Mouse (Mus musculus) left cerebral cortex, adult 18-20 months (tissue): Measurements from ENCODE around the gene Gm47955. TPM values are rescaled to one million over a fixed set of nuclear protein-coding genes. Genes with fewer than 3 reads are reported as not detected.
"Not testable (repeated sequence)": the region's sequence is repeated elsewhere in the genome, so short reads cannot be mapped to it uniquely, and the experiment has no call there.

ENCODE experiments used
- DNase-seq, 2 experiments: peaks; one replicate each; pipeline ENCODE4 v3.0.0; 2021 to 2022; ENCODE audit warnings: low spot score in 2 of 2, mixed read lengths in 1 of 2
- long read RNA-seq, 2 experiments: library from polyadenylated mRNA; stranded (forward); transcript quantifications; one replicate each; pipeline ENCODE4 v2.0.0; 2021
- total RNA-seq, 2 experiments: library from RNA; stranded (reverse); gene quantifications; 2 replicates each; pipeline ENCODE4 v1.2.3; 2021

The Gm47955 gene
- not detected for total RNA-seq
- long read RNA-seq, experiment 1 = 0 reads
- long read RNA-seq, experiment 2 = 0 reads

DNA sequence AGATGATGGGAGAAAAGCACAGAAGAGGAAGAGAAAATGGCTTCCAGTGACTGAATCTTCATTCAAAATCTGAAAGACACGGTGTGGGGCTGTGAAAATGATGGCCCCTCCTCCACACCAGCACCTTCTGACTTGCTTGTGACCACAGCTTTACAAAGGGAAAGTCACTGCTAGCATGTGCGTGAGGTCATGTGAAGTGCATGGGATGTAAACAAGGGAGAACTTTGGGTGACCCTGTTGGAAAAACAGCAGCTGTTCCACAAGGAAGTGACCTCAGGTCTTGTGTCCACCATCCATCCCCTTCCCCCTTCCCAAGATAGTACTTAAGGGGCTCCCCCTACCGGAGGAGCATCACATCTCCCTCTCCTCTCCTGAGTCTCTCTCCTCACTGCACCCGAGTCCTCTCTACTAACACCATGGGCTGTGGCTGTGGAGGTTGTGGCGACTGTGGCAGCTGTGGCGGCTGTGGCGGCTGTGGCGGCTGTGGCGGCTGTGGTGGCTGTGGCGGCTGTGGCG lies at the start of gene Gm47955:
Gene Gm47955, plus strand, starts transcription at position 417 of the 516 bp plus-strand sequence.
- DNase-seq = no peak

DNA sequence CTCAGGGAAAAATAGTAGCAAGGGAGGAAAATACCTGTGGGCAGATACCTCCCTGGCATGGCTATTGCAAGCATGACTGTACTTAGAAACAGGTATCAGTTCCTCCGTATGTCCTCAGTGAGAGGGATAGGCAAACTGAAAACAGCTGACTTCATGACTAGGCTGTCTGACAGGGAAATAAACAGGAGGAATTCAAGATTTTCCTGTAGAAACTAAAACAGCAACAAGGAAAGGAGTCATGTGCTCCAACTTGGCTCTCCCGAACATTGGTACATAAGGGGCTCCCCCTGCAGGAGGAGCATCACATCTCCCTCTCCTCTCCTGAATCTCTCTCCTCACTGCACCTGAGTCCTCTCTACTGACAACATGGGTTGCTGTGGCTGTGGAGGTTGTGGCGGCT lies 47.1 kb upstream of the Gm47955 start, which contains the start of gene A030005L19Rik:
Gene A030005L19Rik, plus strand, starts transcription at position 301 of the 400 bp plus-strand sequence.
- no peak for DNase-seq

DNA sequence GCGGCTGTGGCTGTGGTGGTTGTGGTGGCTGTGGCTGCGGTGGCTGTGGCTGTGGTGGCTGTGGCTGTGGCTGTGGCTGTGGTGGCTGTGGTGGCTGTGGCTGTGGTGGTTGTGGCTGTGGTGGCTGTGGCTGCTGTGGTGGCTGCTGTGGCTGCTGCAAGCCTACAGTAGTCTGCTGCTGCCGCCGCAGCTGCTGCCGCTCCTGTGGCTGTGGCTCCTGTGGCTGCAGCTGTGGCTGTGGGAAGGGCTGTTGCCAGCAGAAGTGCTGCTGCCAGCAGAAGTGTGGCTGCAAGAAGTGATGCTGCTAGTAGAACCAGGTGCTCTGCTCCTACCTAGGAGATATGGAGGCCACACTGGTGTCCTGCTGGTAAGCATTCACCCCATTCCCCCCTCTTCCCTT lies 46.7 kb upstream of the Gm47955 start:
- not testable (repeated sequence) for DNase-seq

DNA sequence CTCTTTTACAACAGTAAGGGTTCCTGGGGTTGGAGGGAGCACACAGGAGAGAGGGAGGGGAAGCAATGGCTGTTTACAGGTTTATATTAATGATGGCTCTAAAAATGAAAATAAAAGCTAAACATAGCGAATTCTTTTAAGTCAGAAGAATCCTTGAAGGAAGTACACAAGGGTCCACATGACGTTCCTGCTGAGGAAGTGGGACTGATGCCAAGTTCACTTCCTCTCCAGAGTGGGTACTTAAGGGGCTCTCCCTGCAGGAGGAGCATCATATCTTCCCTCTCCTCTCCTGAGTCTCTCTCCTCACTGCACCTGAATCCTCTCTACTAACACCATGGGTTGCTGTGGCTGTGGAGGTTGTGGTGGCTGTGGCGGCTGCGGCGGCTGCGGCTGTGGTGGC lies 35.4 kb upstream of the Gm47955 start, which contains the start of gene A030014E15Rik:
Gene A030014E15Rik, plus strand, starts transcription at position 268 of the 400 bp plus-strand sequence.
- no peak for DNase-seq

DNA sequence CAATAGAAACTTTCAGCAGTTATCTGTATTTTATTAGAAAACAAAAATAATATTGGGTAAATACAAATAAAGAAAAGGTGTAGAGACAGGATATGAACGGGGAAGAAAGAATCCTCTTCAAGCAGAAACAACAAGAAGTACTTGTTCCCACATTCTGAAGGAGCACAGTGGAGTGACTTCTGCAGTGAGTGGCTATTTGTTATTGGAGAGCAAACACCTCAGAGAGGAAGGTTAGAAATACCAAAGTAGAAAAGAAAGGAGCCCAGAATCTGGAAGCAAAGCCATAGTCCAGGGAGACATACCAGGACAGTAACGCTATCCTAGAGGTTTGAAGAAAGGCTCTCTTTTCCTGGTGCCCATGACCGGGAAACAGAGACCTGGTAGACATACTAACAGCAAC lies 29.5 kb upstream of the Gm47955 start:
- not testable (repeated sequence) for DNase-seq

DNA sequence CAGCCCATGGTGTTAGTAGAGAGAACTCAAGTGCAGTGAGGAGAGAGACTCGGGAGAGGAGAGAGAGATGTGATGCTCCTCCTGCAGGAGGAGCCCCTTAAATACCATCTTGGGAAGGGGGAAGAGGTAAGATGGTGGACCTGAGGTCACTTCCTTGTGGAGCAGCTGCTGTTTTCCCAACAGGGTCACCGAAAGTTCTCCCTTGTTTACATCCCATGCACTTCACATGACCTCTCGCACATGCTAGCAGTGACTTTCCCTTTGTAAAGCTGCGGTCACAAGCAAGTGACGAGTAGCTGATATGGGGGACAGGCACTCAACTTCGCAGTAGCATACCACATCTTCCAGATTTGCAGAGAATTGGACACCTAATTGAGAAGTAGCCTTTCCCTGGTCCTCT lies 28.8 kb upstream of the Gm47955 start, which contains the start of gene Gm6217:
Gene Gm6217, minus strand, starts transcription at position 74 of the 400 bp plus-strand sequence.
- DNase-seq = not testable (repeated sequence)

DNA sequence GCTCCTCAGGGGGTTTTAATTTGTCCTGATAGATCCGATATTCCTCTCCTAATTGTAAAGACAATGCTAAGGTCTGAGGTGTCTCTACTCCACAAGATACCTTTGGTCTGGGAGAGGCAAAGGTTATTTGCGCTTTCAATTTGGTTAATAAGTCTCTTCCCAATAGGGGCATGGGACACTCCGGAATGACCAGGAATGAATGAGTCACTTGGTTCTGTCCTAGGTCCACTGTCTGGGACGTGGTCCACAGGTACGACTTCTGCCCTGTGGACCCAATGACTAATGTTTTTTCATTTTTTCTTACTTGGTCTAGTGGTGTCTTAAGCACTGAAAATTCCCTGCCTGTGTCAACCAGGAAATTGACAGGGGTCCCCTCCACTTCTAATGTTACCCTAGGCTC lies 21.4 kb upstream of the Gm47955 start:
- DNase-seq = no peak

DNA sequence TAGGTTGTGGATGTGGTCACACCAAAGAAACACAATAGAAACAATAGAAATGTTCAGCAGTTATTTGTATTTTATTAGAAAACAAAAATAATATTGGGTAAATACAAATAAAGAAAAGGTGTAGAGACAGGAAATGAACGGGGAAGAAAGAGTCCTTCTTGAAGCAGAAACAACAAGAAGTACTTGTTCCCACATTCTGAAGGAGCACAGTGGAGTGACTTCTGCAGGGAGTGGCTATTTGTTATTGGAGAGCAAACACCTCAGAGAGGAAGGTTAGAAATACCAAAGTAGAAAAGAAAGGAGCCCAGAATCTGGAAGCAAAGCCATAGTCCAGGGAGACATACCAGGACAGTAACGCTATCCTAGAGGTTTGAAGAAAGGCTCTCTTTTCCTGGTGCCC lies 17.6 kb upstream of the Gm47955 start:
- DNase-seq = not testable (repeated sequence)

DNA sequence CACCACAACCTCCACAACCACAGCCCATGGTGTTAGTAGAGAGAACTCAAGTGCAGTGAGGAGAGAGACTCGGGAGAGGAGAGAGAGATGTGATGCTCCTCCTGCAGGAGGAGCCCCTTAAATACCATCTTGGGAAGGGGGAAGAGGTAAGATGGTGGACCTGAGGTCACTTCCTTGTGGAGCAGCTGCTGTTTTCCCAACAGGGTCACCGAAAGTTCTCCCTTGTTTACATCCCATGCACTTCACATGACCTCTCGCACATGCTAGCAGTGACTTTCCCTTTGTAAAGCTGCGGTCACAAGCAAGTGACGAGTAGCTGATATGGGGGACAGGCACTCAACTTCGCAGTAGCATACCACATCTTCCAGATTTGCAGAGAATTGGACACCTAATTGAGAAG lies 16.8 kb upstream of the Gm47955 start, which contains the start of gene A030003K21Rik:
Gene A030003K21Rik, minus strand, starts transcription at position 94 of the 400 bp plus-strand sequence.
- DNase-seq = not testable (repeated sequence)

DNA sequence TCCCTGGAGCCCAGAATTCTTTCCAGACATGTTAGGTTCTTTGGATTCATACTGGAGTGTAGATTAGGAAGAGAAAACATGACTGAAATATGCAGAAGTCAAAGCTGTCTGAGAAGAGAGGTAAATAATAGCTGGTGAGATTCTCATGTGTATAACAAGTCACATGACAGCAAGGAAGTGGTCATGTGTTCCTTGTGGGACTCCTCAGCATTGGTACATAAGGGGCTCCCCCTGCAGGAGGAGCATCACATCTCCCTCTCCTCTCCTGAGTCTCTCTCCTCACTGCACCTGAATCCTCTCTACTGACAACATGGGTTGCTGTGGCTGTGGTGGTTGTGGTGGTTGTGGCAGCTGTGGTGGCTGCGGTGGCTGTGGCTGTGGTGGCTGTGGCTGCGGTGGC lies 14.1 kb upstream of the Gm47955 start:
- not testable (repeated sequence) for DNase-seq

DNA sequence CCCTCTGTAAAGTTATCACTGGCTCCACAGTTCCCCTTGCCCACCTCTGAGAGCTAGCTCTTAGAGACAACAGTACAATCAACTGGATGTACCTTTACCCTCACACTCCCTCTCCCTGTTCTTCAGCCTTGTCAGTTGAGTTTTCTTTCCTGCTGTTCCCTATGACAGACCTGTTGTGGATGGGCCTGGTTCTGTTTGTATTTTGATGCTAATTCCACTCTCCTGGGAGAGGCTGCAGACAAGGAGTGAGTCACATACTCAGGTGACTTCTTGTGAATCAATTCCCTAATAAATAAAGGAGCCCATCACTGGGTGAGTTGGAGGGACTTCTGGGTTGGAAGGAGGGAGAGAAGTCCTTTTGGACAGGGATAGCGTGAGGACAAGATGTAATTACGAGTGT lies 11.5 kb upstream of the Gm47955 start:
- no peak for DNase-seq

DNA sequence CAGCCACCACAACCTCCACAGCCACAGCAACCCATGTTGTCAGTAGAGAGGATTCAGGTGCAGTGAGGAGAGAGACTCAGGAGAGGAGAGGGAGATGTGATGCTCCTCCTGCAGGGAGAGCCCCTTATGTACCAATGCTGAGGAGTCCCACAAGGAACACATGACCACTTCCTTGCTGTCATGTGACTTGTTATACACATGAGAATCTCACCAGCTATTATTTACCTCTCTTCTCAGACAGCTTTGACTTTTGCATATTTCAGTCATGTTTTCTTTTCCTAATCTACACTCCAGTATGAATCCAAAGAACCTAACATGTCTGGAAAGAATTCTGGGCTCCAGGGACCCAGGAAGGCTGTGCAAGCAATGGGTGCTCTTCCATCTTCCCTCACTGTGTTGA lies 4.2 kb upstream of the Gm47955 start, which contains the start of gene Gm7544:
Gene Gm7544, minus strand, starts transcription at position 101 of the 400 bp plus-strand sequence.
- not testable (repeated sequence) for DNase-seq

DNA sequence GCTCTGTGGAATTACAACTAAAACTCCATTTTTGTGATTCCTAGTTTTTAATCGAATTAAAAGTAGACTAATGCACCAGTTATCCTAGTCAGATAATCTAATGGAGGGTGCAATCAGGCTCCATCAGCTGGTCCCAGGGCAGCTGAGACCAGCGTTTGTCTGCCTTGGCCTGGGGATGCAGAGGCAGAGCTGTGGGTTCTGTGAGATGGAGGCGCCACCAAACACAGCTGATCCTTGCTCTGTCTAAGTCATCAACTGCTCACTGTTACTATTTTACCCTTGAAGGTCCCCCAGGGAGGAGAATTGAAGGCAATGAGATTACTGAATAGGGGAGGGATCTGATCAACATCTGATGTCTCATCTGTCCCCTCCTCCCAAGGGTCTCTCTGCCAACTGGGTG lies 6.3 kb downstream of the Gm47955 start:
- DNase-seq = no peak

DNA sequence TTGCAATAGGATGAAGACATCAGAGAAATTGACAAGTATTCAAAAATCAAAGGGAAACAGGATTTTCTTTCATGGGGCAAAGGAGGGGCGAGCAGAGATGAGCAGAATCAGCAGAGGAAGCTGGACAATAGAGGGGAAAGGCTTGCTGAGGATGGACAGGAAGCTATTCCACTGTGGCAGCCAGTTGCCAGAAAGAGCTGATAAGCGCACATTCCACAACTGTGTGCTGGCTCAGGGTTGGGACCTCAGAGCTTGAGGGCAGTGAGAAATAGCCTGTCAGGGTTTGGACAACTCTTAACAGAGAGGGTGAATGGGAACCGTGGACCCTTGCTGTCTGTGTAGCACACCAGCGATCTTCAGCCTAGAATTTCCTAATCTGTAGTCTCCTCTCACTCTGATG lies 12.0 kb downstream of the Gm47955 start:
- DNase-seq = no peak

DNA sequence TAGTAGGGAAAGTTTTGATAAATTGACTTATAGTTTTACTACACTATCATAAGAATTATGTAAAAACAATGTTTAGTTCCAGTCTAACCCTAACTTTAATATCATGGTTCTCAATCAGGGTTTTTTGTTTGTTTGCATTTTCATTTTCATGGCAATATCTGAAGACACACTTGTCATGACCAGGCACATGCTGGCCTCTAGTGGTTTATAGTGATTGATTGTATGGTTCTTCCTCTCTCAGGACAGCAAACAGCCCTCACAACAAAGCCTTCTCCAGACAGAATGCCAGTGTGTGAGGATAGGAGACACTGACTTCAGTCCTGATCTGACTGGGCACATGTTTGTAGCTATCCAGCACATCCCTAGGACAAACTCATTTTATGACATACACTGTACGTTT lies 13.2 kb downstream of the Gm47955 start:
- DNase-seq = no peak

DNA sequence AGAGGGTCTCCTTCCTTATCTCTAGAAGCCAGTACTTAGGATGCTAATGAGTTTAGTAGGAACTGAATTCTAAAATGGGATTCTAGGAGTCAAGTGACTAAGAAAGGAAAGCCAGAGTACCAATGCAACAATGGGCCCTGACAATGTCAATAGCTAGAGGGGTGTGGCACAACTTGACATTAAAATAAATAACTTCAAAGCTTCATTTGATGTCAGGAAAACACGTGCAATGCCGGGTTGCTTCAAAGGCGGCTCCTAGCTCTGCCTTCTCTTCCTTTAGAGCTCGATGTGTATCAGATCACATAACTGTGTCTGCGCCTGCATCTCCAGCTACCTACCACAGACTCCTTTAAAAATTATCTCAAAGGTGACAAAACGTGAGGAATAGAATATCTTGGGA lies 13.8 kb downstream of the Gm47955 start:
- DNase-seq = no peak

DNA sequence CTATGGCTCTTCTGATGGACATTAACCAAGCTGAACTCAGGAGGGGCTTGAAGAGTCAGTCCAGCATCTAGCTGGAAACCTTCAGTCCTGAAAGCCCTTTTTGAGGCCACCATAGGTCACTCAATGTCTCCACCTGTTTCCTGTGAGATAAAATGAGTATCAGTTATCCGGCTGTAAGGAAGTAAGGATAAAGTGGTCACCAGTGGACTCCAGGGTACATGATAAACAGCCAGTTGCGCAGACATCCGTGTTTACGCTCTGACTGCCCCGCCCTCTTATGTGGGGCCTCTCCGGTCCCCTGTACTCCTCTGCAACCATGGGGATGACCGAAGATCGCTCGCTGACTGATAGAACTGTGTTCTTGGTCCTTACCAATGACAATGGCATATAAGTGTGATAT lies 14.3 kb downstream of the Gm47955 start:
- no peak for DNase-seq

DNA sequence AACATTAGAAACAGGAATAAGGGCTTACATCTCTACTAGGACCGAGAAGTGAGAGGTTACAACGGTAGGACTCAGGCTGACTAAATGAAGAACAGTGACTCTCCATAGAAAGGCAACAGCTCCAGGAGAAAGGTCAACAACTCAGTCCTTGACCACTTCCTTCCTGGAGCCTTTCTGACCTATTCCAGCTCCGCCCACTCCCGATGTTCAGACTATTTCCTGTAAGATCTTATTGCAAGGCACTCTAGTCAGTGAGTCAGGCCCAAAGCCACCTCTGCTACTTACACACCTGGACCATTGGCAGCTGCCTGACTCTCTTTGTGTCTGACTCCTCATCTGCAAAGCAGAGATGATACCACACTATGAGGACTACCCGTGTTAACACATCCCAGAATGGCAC lies 15.7 kb downstream of the Gm47955 start:
- DNase-seq = no peak

DNA sequence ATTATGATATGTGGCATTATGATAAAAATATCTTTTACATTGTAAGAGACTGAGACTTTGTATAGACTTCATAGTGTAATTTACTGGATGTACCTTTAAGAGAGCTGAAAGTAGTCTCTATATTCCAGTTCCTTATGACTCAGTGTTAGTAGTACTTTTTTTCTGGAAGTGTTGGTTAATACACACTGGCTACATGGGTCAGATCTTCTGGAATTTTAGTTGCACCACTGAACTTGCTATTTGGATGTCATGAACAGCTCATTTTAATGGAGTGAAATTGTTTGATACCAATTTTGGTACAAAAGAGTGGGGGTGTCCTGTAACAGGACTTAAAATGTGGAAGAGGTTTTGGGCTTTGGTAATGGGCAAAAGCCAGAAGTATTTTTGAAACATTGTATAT lies 17.8 kb downstream of the Gm47955 start:
- DNase-seq = no peak

DNA sequence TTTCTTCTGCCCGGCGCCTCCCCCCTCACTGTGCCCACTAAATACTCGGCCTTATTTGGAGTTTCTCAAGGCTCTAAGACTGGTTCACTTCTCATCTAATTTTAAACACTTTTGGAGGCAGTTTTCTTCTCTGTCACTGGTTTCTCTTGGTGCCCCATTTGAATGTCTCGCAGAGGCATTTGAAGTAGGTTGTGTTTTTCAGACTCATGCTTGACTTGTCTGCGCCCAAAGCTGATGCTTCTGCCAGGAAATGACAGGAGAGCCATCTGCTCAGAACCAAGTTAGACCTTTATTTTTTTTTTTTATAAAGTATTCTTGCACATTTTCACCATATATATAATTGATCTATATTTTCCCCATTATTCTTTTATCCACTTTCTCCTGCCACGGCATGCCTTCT lies 26.7 kb downstream of the Gm47955 start:
- no peak for DNase-seq

DNA sequence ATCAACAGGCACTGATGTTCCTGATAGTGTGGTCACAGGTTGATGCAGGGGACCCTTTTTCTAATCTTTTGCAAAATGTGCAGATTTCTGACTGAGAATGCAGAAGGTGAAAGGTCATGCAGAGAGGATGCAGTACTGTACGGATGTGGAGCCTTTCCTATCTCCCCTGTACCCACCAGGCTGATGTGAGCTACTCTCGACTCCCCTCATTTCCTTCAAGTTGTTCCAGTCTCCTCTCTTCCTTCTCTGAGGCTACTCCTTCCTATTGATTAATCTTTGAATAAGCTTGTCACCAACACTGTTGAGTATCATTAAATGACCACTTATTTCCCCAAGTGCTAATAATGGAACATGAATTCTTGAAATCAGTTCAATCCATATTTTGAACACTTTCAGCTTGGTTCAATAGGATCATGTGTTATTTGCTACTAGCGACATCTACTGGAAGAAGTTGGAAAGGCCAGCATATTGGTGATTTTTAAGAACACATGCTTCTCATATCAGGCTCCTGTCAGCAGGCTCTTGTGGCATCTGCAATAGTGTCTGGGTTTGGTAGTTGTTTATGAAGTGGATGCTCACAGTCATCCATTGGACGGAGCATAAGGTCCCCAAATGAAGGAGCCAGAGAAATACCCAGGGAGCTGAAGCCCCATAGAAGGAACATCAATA lies 27.6 kb downstream of the Gm47955 start:
- peak; percentile 22 to 61 for DNase-seq

DNA sequence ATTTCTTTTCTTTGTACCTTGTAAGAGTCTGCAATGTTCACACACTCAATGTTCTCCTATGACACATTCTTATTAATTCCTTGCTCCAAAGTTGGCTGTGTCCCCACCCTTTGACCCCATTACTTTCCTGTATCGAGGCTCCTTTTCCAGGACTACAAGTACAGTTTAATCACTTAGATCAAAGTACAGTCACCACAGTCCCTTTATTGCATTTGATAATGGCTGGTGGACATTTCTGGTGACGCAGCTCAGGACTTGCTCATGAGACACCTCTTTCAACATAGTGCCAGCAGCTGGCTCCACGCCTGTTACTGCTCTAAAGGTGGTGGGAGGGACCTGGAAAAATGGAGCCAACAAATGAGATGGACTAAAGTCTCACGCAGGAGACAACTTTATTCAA lies 31.0 kb downstream of the Gm47955 start:
- no peak for DNase-seq

DNA sequence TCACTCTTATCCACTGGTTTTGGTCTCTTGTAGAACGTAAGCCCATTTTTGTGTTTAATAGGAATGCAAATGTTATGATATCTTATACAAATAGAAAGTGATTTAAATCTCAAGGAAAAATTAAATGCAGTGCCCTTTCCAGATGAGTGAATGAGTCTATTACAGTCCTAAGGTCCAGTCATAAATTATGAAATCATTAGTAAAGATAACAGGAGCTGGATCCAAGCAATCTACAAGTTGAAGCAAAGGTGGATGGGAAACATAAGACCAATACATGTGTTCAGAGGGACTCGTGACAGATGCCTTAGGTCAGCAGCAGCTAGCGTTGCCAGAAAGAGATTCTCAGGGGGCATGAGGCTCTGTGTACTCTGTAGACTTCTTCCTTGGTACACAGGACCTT lies 31.5 kb downstream of the Gm47955 start:
- DNase-seq = no peak
